Mouse (Mus musculus) limb, embryonic 15.5 days (tissue): Measurements from ENCODE around the gene Tmem274. TPM values are rescaled to one million over a fixed set of nuclear protein-coding genes. Genes with fewer than 3 reads are reported as not detected.

Source experiments
- ATAC-seq: fragments of 200-750 bp; cut with Nextera tagmentation; 2 replicates; pipeline ENCODE4 v1.8.0; 2017; ENCODE audit warnings: low read depth, moderate TSS enrichment; ENCODE audit not compliant: insufficient number of reproducible peaks, low FRiP score, low TSS enrichment
- H3K27ac ChIP-seq: fragments of 300-500 bp; sonication (generic); 2 replicates; pipeline ENCODE4 v1.5.1; 2015; ENCODE audit warnings: moderate library complexity, mild to moderate bottlenecking, inconsistent platforms
- H3K27me3 ChIP-seq: fragments of 300-500 bp; sonication (generic); 2 replicates; pipeline ENCODE4 v1.6.1; 2015; ENCODE audit warnings: inconsistent platforms
- H3K36me3 ChIP-seq: fragments of 300-500 bp; sonication (generic); 2 replicates; pipeline ENCODE4 v1.6.1; 2015; ENCODE audit warnings: inconsistent platforms
- H3K4me1 ChIP-seq: fragments of 300-500 bp; sonication (generic); 2 replicates; pipeline ENCODE4 v1.6.1; 2015; ENCODE audit warnings: inconsistent platforms
- H3K4me2 ChIP-seq: fragments of 300-500 bp; sonication (generic); 2 replicates; pipeline ENCODE4 v1.6.1; 2015; ENCODE audit warnings: mild to moderate bottlenecking, inconsistent platforms
- H3K4me3 ChIP-seq: fragments of 300-500 bp; sonication (generic); 2 replicates; pipeline ENCODE4 v1.5.1; 2015; ENCODE audit warnings: mild to moderate bottlenecking, inconsistent platforms
- H3K9ac ChIP-seq: fragments of 300-500 bp; sonication (generic); 2 replicates; pipeline ENCODE4 v1.6.1; 2015; ENCODE audit warnings: inconsistent platforms
- H3K9me3 ChIP-seq: fragments of 300-500 bp; sonication (generic); 2 replicates; pipeline ENCODE4 v1.6.1; 2016; ENCODE audit warnings: inconsistent platforms
- WGBS: fragments of 180-500 bp; shearing (Covaris S2); methylation state at CpG from one replicate; pipeline ENCODE4 v1.1.7; 2015; 5-methylcytosine and 5-hydroxymethylcytosine counted together
- polyA plus RNA-seq: library from polyadenylated mRNA; unstranded; fragments of >200 nt; fragmentation: Nextera tagmentation; extraction: Ambion mirVana; gene quantifications from 2 replicates; pipeline ENCODE4 v1.2.1, GENCODE M21; 2015

The Tmem274 gene
- polyA plus RNA-seq, 1 experiment from 2014 or later: not detected

DNA sequence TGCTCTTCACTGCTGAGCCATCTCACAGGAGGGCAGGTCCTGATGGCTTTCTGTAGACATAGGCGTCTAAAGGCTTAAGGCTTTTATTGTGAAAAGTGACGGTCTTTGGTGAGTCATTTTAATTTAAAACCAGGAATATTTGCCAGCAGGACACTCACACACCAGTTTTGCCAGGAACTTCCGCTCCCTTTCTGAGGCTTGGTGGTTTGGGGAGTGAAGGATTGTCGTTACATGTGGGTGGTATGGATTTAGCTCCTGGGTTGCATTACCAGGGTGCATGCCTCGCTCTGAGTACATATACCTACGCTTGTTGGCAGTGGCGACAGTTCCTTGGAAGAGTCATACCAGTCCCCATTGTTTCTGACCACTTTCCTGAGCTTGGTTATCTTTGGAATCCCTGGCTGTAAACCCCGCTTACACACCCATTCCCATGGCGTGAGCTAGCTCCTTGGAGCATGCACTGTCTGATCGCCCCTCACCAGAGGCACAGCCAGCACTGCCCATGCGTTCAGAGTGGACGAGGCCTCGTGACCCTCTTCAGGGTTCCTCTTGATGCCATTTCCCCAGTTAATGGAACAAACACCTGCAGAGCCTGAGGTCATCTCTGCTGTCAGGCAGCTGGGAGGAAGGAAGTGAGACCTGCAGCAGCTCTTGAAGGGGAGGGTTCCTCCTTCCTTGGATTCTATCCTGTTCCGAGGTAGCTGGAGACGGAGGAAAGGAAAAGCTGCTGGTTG lies 50.6 kb downstream of the Tmem274 start:
- Histone ChIP-seq H3K36me3 (0 out of 2 replicates have a peak, but pooled peaks cover 3% of the 10 kb centered on the region), H3K9ac (no peak overlapping the region), H3K27ac (peak overlapping the region; percentile 24; the same call in 1 of the 2 replicates), H3K27me3 (no peaks in the 10 kb centered on the region), H3K9me3 (no peaks in the 10 kb centered on the region), H3K4me2 (no peak overlapping the region), H3K4me1 (peaks cover 36% of the 10 kb centered on the region), H3K4me3 (no peak overlapping the region)
- WGBS: 66% methylated on average over 15 of the region's 15 CpGs
- no peak for ATAC-seq

DNA sequence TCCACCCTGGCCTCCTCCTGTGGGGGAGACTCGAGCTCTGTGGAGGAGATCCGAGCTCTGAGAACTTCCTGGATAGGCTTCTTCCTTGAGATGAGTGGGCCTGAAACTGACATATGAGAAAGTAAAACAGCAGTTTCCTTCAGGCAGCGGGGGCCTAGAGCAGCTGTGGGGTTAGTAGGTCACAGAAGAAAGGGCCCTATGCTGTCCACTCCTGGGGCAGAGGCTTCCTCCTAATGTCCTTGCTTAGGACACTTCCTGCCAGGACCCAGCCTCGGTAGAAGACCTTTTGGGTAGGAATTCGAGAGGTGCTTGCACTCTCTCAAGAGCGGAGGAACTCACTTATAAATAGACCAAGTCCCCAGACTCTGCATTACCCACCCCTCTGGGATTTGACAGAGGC lies 52.5 kb downstream of the Tmem274 start:
- Histone ChIP-seq H3K27me3 (no peaks in the 10 kb centered on the region), H3K4me3 (no peak overlapping the region), H3K36me3 (0 out of 2 replicates have a peak, but pooled peaks cover 5% of the 10 kb centered on the region), H3K27ac (0 out of 2 replicates have a peak overlapping the region, but pooled peaks have one; percentile 28), H3K4me2 (no peak overlapping the region), H3K9ac (no peak overlapping the region), H3K4me1 (peaks cover 33% of the 10 kb centered on the region), H3K9me3 (no peaks in the 10 kb centered on the region)
- WGBS: 67% methylated on average over 6 of the region's 6 CpGs
- no peak for ATAC-seq

Other genes starting within 250 kb of the Tmem274 start
- 41.6 and 47.3 TPM in 2 replicates for gene Kif1b, start 169.7 kb upstream of the Tmem274 start, polyA plus RNA-seq
- gene Ube4b, start 50.6 kb upstream of the Tmem274 start, polyA plus RNA-seq: 39.6 and 45.4 TPM in 2 replicates
- 1.0 and 1.5 TPM in 2 replicates for gene Rbp7, start 22.4 kb upstream of the Tmem274 start, polyA plus RNA-seq
- 8.6 TPM in 2 replicates for gene Nmnat1, start 7.8 kb downstream of the Tmem274 start, polyA plus RNA-seq
- 42.4 and 46.1 TPM in 2 replicates for gene Lzic, start 7.9 kb downstream of the Tmem274 start, polyA plus RNA-seq
- 58.9 and 64.4 TPM in 2 replicates for gene Ctnnbip1, start 40.9 kb downstream of the Tmem274 start, polyA plus RNA-seq
- gene Clstn1, start 109.1 kb downstream of the Tmem274 start, polyA plus RNA-seq: 39.4 and 56.1 TPM in 2 replicates
- 4.1 and 5.1 TPM in 2 replicates for gene Pik3cd, start 225.2 kb downstream of the Tmem274 start, polyA plus RNA-seq